Mouse (Mus musculus) small intestine, adult 2 months (tissue): ENCODE results near the gene Pdik1l.

ENCODE experiments used
- CTCF ChIP-seq: fragments of 200-500 bp; IDR thresholded peaks from 2 replicates; pipeline ENCODE4 v1.5.1; 2012; ENCODE audit warnings: low read depth, mild to moderate bottlenecking, control low read depth, inconsistent platforms, low read length, moderate library complexity, mixed read lengths; ENCODE audit not compliant: insufficient replicate concordance, insufficient read length; ENCODE audit errors: extremely low read depth
- POLR2A ChIP-seq: fragments of 200-500 bp; IDR thresholded peaks from 2 replicates; pipeline ENCODE4 v1.6.1; 2012; ENCODE audit warnings: low read depth, mild to moderate bottlenecking, control low read depth, inconsistent platforms, low read length, moderate library complexity

DNA sequence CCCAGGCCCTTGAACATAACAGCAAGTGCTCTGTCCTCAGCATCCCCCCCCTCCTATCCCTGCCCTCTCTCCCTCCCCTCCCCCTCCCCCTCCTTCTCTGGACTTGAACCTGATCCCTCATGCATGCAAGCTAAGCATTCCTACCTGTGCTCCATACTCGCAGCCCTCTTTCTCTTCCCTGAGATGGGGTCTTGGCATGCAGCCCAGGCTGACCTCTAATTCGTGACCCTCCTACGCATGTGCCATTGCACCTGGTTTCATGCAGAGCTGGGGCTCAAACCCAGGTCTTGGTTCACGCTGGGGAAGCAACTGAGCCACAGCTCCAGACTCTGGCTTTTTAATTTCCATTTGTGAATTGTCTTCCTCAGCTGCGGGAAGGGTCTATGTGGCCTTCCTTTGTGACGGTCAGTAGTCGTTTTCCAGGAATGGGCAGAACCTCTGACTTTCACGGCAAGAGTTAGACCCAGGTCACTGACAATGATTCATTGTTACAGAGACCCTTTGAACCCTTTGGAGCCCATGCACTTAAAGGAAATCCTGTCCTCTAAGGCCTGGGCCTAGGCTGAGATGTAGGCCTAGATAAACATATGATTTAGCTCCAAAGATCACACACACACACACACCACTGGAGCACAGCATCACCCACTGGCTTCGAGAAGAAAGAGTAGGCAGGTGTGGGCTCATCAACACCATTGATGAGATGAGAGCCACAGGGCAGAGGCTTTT is 21.7 kb downstream of the Pdik1l start:
- TF ChIP-seq CTCF (no peak), POLR2A (no peak)
